Mouse (Mus musculus): Measurements from ENCODE around the gene Clcn6.

- TF ChIP-seq POLR2A (IDR thresholded peaks at IDR 0.05; ENCODE audit: borderline replicate concordance, insufficient read depth, low read length) (no peak), CTCF (IDR thresholded peaks at IDR 0.05; ENCODE audit: borderline replicate concordance, insufficient read depth, low read depth, low read length) (peak; percentile 18; the same call in 1 of the 2 replicates)
Observed at GRCm38 (mm10) chr4:148065702-148066400, 27.2 kb upstream of the Clcn6 start.
